Mouse (Mus musculus): ENCODE measurements around the gene Immp2l.

DNA sequence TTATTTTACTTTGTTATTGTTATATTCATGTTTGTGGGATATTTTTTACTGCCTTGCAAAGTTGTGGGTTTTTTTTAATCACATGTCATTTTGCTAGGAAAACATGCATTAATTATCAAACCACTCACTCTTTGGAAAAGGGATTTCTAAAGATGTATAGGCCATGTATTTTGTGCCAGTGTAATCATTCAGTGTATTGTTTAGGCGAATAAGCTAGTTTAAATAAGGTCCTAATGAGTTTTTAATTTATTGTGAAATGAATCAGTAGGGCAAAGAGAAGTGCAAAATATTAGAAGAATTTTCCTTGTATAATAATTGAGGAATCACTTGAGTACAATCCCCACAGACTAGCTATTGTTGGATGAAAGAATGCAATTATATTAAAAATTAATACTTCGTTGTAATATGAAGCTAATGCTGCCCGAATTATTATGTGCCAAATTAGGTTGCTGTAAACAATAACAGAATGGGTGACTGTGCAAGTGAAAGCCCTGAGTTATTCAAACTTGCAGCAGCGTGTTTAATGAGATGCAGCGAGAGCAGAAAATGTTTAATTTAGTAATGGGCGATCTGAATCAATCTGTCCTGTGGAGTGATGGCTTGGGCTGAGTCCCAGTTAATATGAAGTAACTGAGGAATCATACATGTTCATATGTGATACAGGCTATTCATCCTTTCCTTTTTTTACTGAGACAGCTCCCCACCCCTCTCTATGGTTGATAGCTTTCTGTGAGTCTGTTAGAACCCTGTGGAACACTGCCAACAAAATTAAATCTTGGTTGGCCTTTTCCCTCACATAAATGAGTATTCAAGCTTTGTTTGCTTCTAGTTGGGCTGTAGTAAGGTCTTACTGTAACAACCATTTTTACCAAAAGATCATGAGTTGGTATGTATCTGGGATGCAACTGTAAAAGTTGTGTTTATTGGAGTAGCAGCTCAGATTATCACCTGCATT, 285.1 kb downstream of the Immp2l start:
- no peak for TF ChIP-seq CTCF (IDR thresholded peaks at IDR 0.05)
- TF ChIP-seq POLR2A (IDR thresholded peaks at IDR 0.05; ENCODE audit: insufficient read depth, low read depth, low read length) = no peak
- no peak for TF ChIP-seq EP300 (IDR thresholded peaks at IDR 0.05; ENCODE audit: insufficient read depth, low read depth, low read length)

Data from heart, adult 2 months (tissue).